Mouse (Mus musculus): ENCODE measurements around the gene Rufy1. TPM values are rescaled to one million over a fixed set of nuclear protein-coding genes. Genes with fewer than 3 reads are reported as not detected.
A peak's percentile ranks its signal among the peaks of the same experiment; 100 is the strongest.

Rufy1 gene
- total and polyA plus RNA-seq, 3 experiments, result 8.3 to 31.4 (median 13.8) TPM

GRCm38 (mm10) chr11:50388217-50388929 is 42.6 kb downstream of the Rufy1 start:
- Histone ChIP-seq H3K4me3 (ENCODE audit: low read depth, low read length) (no peak overlapping the region), H3K27me3 (ENCODE audit: insufficient read depth, low read length) (no peaks in the 10 kb centered on the region), H3K36me3 (replicated peaks) (peaks cover 85% of the 10 kb centered on the region), H3K9me3 (replicated peaks) (no peaks in the 10 kb centered on the region), H3K4me1 (ENCODE audit: insufficient read depth, low read depth, low read length) (peaks cover 18% of the 10 kb centered on the region)
- ATAC-seq (ENCODE audit: extremely low read depth, insufficient number of reproducible peaks, low FRiP score, poor library complexity, severe bottlenecking), result no peak
- no peak for DNase-seq (ENCODE audit: low spot score)
- no peak for TF ChIP-seq TAL1 (conservative IDR thresholded peaks at IDR 0.05; ENCODE audit: low read depth, low read length)
- no peak for TF ChIP-seq POLR2AphosphoS5 (IDR thresholded peaks at IDR 0.05; ENCODE audit: insufficient replicate concordance, low read depth, low read length)
- no peak for TF ChIP-seq CTCF (IDR thresholded peaks at IDR 0.05; ENCODE audit: low read depth, low read length)
- TF ChIP-seq GATA1 (IDR thresholded peaks at IDR 0.05; ENCODE audit: borderline replicate concordance, low read length), result no peak
- no peak for TF ChIP-seq GATA2 (IDR thresholded peaks at IDR 0.05; ENCODE audit: borderline replicate concordance, low read depth, low read length)

GRCm38 (mm10) chr11:50387697-50388096 is 43.2 kb downstream of the Rufy1 start:
- DNase-seq (ENCODE audit: low spot score), result no peak
- peaks cover 85% of the 10 kb centered on the region for H3K36me3 ChIP-seq (replicated peaks)

GRCm38 (mm10) chr11:50387167-50387679 is 43.7 kb downstream of the Rufy1 start:
- no peak for TF ChIP-seq CTCF (IDR thresholded peaks at IDR 0.05; ENCODE audit: low read depth, low read length)
- TF ChIP-seq GATA2 (IDR thresholded peaks at IDR 0.05; ENCODE audit: borderline replicate concordance, low read depth, low read length), result no peak
- no peak for TF ChIP-seq TAL1 (conservative IDR thresholded peaks at IDR 0.05; ENCODE audit: low read depth, low read length)
- TF ChIP-seq POLR2AphosphoS5 (IDR thresholded peaks at IDR 0.05; ENCODE audit: insufficient replicate concordance, low read depth, low read length), result no peak; the same call in 1 of the 2 replicates
- TF ChIP-seq GATA1 (IDR thresholded peaks at IDR 0.05; ENCODE audit: borderline replicate concordance, low read length), result no peak
- ATAC-seq (ENCODE audit: extremely low read depth, insufficient number of reproducible peaks, low FRiP score, poor library complexity, severe bottlenecking) (no peak), DNase-seq (ENCODE audit: low spot score) (no peak)
- peaks cover 26% of the 10 kb centered on the region for H3K4me1 ChIP-seq (ENCODE audit: insufficient read depth, low read depth, low read length)
- H3K36me3 ChIP-seq (replicated peaks), result peaks cover 85% of the 10 kb centered on the region
- no peaks in the 10 kb centered on the region for H3K27me3 ChIP-seq (ENCODE audit: insufficient read depth, low read length)
- H3K9me3 ChIP-seq (replicated peaks), result no peaks in the 10 kb centered on the region
- no peak overlapping the region for H3K4me3 ChIP-seq (ENCODE audit: low read depth, low read length)

More at GRCm38 (mm10) chr11:50387697-50388096, 43.2 kb downstream of the Rufy1 start:
- ATAC-seq (ENCODE audit: extremely low read depth, insufficient number of reproducible peaks, low FRiP score, poor library complexity, severe bottlenecking), result no peak
- H3K27me3 ChIP-seq (ENCODE audit: insufficient read depth, low read length), result no peaks in the 10 kb centered on the region
- peaks cover 22% of the 10 kb centered on the region for H3K4me1 ChIP-seq (ENCODE audit: insufficient read depth, low read depth, low read length)
- H3K9me3 ChIP-seq (replicated peaks), result no peaks in the 10 kb centered on the region
- TF ChIP-seq TAL1 (conservative IDR thresholded peaks at IDR 0.05; ENCODE audit: low read depth, low read length), result no peak
- no peak for TF ChIP-seq POLR2AphosphoS5 (IDR thresholded peaks at IDR 0.05; ENCODE audit: insufficient replicate concordance, low read depth, low read length)
- no peak for TF ChIP-seq CTCF (IDR thresholded peaks at IDR 0.05; ENCODE audit: low read depth, low read length)
- TF ChIP-seq GATA1 (IDR thresholded peaks at IDR 0.05; ENCODE audit: borderline replicate concordance, low read length), result no peak
- no peak for TF ChIP-seq GATA2 (IDR thresholded peaks at IDR 0.05; ENCODE audit: borderline replicate concordance, low read depth, low read length)
- no peak overlapping the region for H3K4me3 ChIP-seq (ENCODE audit: low read depth, low read length)

GRCm38 (mm10) chr11:50381311-50381710 is 49.6 kb downstream of the Rufy1 start:
- Histone ChIP-seq H3K27me3 (ENCODE audit: insufficient read depth, low read length) (no peaks in the 10 kb centered on the region), H3K9me3 (replicated peaks) (no peaks in the 10 kb centered on the region), H3K36me3 (replicated peaks) (peaks cover 55% of the 10 kb centered on the region), H3K4me3 (ENCODE audit: low read depth, low read length) (peak overlapping the region; percentile 42; the same call in 1 of the 2 replicates), H3K4me1 (ENCODE audit: insufficient read depth, low read depth, low read length) (peaks cover 28% of the 10 kb centered on the region)
- DNase-seq (ENCODE audit: low spot score), result no peak
- ATAC-seq (ENCODE audit: extremely low read depth, insufficient number of reproducible peaks, low FRiP score, poor library complexity, severe bottlenecking), result no peak
- no peak for TF ChIP-seq GATA1 (IDR thresholded peaks at IDR 0.05; ENCODE audit: borderline replicate concordance, low read length)
- TF ChIP-seq CTCF (IDR thresholded peaks at IDR 0.05; ENCODE audit: low read depth, low read length), result no peak
- no peak for TF ChIP-seq POLR2AphosphoS5 (IDR thresholded peaks at IDR 0.05; ENCODE audit: insufficient replicate concordance, low read depth, low read length)

- Histone ChIP-seq H3K9me3 (replicated peaks) (no peaks in the 10 kb centered on the region), H3K27me3 (ENCODE audit: insufficient read depth, low read length) (no peaks in the 10 kb centered on the region), H3K4me3 (ENCODE audit: low read depth, low read length) (peak overlapping the region; percentile 93), H3K36me3 (replicated peaks) (peaks cover 38% of the 10 kb centered on the region), H3K4me1 (ENCODE audit: insufficient read depth, low read depth, low read length) (peaks cover 37% of the 10 kb centered on the region)
- no peak for DNase-seq (ENCODE audit: low spot score)
- TF ChIP-seq GATA1 (IDR thresholded peaks at IDR 0.05; ENCODE audit: borderline replicate concordance, low read length) (no peak), GATA2 (IDR thresholded peaks at IDR 0.05; ENCODE audit: borderline replicate concordance, low read depth, low read length) (no peak), CTCF (IDR thresholded peaks at IDR 0.05; ENCODE audit: low read depth, low read length) (no peak), POLR2AphosphoS5 (IDR thresholded peaks at IDR 0.05; ENCODE audit: insufficient replicate concordance, low read depth, low read length) (no peak; the same call in 1 of the 2 replicates), TAL1 (conservative IDR thresholded peaks at IDR 0.05; ENCODE audit: low read depth, low read length) (no peak)
- ATAC-seq (ENCODE audit: extremely low read depth, insufficient number of reproducible peaks, low FRiP score, poor library complexity, severe bottlenecking), result no peak
Observed at GRCm38 (mm10) chr11:50379023-50379752, 51.7 kb downstream of the Rufy1 start.

All from G1E (cell line).